Mouse (Mus musculus): Measurements from ENCODE around the gene Mbnl2. TPM values are rescaled to one million over a fixed set of nuclear protein-coding genes. Genes with fewer than 3 reads are reported as not detected.

Gene Mbnl2
- polyA plus RNA-seq, 1 experiment from 2014 or later: 28.9 TPM

DNA sequence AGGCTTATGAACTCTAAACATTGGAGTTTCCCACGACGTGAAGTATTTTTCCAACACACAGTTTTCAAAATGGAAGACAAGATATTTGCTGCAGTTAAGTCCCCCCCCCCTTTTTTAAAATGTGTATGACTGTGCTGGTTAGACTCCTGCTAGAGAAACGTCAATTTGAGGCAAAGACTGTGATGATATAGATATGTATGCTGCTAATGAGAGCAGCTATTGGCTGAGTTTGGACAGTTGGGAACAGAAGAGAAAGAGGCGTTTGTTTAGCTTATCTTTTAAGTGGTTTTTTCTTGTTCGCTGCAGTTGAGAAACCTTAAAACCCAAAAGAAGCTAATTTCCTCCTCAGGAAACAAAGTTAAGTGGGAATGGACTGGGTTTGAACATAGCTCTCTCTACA lies 106.7 kb downstream of the Mbnl2 start:
- Histone ChIP-seq H3K4me2 (no peak overlapping the region), H3K9me3 (replicated peaks) (no peaks in the 10 kb centered on the region), H3K9ac (replicated peaks) (no peak overlapping the region), H3K4me3 (replicated peaks) (no peak overlapping the region), H3K27me3 (replicated peaks) (no peaks in the 10 kb centered on the region), H3K36me3 (no peaks in the 10 kb centered on the region), H3K4me1 (peaks cover 7% of the 10 kb centered on the region; the same call in 1 of the 2 replicates), H3K27ac (replicated peaks) (no peak overlapping the region)
- ATAC-seq (ENCODE audit: low FRiP score): no peak
- 80% methylated on average over 5 of the region's 5 CpGs for WGBS

DNA sequence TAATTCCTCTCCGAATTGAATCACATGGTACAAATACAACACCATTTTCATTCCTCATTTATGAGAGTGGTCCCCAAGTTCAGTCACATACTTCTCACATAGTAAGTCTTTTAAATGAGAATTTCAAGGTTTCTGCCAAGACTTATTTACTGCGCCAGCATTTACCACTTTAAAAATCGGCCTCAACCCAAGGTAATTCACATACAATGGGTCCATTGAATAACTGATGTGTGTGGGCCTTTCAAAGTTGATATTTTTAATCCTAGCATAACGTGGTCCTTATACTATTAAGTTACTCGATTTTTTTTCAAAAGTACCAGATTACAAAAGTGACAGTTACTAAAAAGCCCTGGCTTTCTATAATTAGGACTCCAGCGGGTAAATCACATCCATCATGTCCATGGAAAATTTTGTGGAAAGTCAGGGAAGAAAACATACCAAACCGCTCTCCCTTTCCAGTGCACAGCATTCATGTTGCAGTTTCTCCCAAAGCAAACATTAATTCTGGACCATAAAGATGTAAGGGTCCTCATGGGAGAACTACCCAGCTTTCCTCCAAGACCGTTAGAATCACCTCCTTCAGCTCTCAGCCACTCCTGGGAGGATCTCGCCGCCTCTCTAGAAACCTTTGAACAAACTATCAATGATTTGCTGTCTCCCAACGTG lies 107.8 kb downstream of the Mbnl2 start:
- WGBS: 67% methylated on average over 11 of the region's 11 CpGs

DNA sequence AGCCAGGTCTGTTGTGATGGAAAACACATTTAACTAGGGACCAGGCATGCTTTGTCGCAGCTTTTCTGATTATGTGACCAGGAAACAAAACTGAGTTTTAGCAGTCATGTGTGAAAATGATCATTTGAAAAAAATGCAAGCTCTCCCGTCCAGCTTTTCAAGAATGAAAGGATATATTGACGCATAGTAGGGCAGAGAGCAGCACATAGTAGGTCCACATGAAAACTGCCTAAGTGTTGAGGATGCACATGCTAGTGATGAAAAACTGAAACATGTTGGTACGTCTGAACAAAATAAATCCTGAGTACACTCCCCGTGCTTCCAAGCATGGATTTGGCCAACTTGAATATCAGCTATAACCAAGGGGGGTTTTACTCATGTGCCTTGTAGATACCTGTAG lies 109.1 kb downstream of the Mbnl2 start:
- Histone ChIP-seq H3K9ac (replicated peaks) (no peak overlapping the region), H3K36me3 (no peaks in the 10 kb centered on the region), H3K4me3 (replicated peaks) (no peak overlapping the region), H3K4me1 (peaks cover 16% of the 10 kb centered on the region), H3K27ac (replicated peaks) (no peak overlapping the region), H3K4me2 (no peak overlapping the region), H3K27me3 (replicated peaks) (no peaks in the 10 kb centered on the region), H3K9me3 (replicated peaks) (no peaks in the 10 kb centered on the region)
- 97% methylated on average over 5 of the region's 5 CpGs for WGBS
- no peak for ATAC-seq (ENCODE audit: low FRiP score)

More for the DNA sequence above, 107.8 kb downstream of the Mbnl2 start:
- H3K4me3 ChIP-seq (replicated peaks): no peak overlapping the region
- H3K36me3 ChIP-seq: no peaks in the 10 kb centered on the region
- H3K9ac ChIP-seq (replicated peaks): no peak overlapping the region
- H3K4me1 ChIP-seq: peaks cover 7% of the 10 kb centered on the region; the same call in 1 of the 2 replicates
- no peak overlapping the region for H3K4me2 ChIP-seq
- no peak for ATAC-seq (ENCODE audit: low FRiP score)
- H3K9me3 ChIP-seq (replicated peaks): no peaks in the 10 kb centered on the region
- H3K27me3 ChIP-seq (replicated peaks): no peaks in the 10 kb centered on the region
- no peak overlapping the region for H3K27ac ChIP-seq (replicated peaks)

DNA sequence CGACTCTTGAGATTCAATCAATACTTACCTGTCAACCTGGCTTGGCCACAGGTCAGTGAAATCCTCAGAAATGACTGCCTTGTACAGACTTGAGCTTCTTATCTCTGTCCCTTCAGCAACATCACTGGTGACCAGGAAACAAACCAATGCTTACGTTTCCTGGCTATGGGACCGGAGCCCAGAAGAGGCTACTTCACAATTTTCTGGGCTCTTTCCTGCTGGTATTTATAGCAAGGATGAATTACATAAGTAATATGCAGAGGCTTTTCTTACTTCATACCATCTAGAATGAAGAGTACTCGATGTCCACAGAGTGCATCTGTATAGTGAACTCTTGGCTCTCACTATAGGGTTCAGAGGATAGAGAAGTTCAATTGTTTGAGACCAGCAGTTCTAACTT lies 111.8 kb downstream of the Mbnl2 start:
- Histone ChIP-seq H3K4me3 (replicated peaks) (no peak overlapping the region), H3K4me1 (peaks cover 14% of the 10 kb centered on the region), H3K9ac (replicated peaks) (no peak overlapping the region), H3K9me3 (replicated peaks) (no peaks in the 10 kb centered on the region), H3K36me3 (peaks cover 4% of the 10 kb centered on the region; the same call in 1 of the 2 replicates), H3K27ac (replicated peaks) (no peak overlapping the region), H3K27me3 (replicated peaks) (no peaks in the 10 kb centered on the region), H3K4me2 (no peak overlapping the region)
- 93% methylated on average over 4 of the region's 4 CpGs for WGBS
- ATAC-seq (ENCODE audit: low FRiP score): no peak

DNA sequence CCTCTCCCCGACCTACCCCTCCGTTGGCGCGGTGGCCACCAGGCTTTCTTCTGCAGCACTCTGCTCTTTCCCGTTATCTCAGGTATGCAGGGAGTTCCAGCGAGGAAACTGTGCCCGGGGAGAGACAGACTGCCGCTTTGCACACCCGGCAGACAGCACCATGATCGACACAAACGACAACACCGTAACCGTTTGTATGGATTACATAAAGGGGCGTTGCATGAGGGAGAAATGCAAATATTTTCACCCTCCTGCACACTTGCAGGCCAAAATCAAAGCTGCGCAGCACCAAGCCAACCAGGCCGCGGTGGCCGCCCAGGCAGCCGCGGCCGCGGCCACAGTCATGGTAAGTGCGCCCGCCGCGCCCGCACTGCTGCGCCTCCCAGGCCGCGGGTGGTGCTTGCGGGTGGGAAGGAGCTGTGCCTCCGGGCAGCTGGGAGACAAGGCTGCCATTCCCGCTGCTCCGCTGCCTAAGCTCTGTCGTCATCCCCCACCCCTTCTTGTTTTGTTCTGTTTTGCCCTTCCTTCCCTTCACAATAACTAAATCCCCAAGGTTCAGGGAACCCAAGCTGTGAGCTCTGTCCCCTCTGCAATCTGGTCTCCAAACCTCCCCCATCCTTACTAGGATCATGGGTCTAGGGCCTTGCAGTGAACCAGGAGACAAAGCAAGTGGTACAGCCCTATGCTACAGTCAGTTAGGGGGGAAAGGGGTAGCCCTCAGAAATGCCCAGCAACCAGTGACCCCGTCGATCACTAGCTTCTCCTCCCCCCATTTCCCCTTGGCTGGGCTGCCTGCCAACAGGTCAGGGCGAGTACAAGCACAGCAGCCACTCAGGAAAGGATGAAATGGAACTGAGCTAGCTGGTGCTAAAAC lies 113.6 kb downstream of the Mbnl2 start:
- Histone ChIP-seq H3K9me3 (replicated peaks) (no peaks in the 10 kb centered on the region), H3K9ac (replicated peaks) (peak overlapping the region; percentile 52), H3K4me2 (peak overlapping the region; percentile 64), H3K27ac (replicated peaks) (peak overlapping the region; percentile 63), H3K36me3 (peaks cover 4% of the 10 kb centered on the region; the same call in 1 of the 2 replicates), H3K27me3 (replicated peaks) (no peaks in the 10 kb centered on the region), H3K4me1 (peaks cover 10% of the 10 kb centered on the region), H3K4me3 (replicated peaks) (peak overlapping the region; percentile 39)
- 7% methylated on average over 34 of the region's 38 CpGs for WGBS
- ATAC-seq (ENCODE audit: low FRiP score): peak; percentile 78

DNA sequence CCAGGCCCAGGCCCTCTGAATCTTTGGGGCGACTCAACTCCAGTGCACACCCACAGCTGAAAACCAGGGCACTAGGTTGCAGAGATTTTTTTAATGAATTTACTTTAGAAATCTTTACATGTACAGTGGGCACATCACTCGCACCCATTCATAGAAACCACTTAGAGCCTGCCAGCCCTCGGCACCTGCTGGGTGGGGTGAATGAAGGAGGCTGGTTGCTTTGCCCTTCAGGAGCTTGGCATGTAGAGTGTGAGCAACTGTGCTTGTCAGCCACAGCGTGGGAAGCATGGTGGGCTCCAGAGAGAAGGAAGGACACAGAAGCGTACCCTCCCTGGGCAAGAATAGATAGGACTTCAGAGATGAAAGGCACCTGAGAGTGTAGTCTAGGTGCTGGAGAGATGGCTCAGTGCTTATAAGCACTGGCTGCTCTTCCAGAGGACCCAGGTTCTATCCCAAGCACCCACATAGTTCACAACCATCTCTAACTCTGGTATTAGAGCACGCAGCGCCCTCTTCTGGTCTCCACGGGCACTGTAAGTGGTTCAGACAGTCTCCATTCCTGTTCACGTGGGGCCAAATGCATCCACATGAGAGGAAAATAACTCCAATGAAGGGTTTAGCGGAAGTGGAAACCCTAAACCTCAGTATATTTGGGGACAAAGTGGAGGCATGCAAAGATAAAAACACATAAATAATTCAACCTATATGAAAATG lies 114.9 kb downstream of the Mbnl2 start:
- Histone ChIP-seq H3K36me3 (peaks cover 4% of the 10 kb centered on the region; the same call in 1 of the 2 replicates), H3K27ac (replicated peaks) (no peak overlapping the region), H3K27me3 (replicated peaks) (no peaks in the 10 kb centered on the region), H3K9me3 (replicated peaks) (no peaks in the 10 kb centered on the region), H3K4me2 (no peak overlapping the region), H3K4me1 (peaks cover 10% of the 10 kb centered on the region), H3K9ac (replicated peaks) (no peak overlapping the region), H3K4me3 (replicated peaks) (no peak overlapping the region)
- ATAC-seq (ENCODE audit: low FRiP score): no peak
- 95% methylated on average over 10 of the region's 10 CpGs for WGBS

DNA sequence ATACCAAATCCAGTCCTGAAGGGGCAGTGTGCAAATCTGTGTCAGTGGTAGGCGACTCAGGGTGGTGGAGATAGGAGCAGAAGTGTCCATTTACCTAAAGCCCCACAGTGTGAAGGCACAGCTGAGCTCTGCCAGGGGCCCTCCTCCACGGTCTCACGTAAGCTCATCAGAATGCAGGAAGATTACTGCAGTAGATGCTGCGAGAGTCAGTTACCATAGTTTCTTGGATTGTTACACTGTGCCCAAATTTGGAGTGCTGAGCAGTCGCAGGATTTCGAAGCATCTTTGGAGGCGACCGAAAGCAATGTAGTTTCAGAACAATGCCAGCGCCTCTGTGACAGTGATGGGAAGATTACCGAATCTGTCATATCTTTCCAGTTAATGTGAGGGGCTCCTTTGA lies 116.2 kb downstream of the Mbnl2 start:
- no peak for ATAC-seq (ENCODE audit: low FRiP score)
- 83% methylated on average over 10 of the region's 10 CpGs for WGBS
- Histone ChIP-seq H3K4me3 (replicated peaks) (no peak overlapping the region), H3K4me1 (peaks cover 10% of the 10 kb centered on the region), H3K9ac (replicated peaks) (no peak overlapping the region), H3K27me3 (replicated peaks) (no peaks in the 10 kb centered on the region), H3K27ac (replicated peaks) (no peak overlapping the region), H3K4me2 (no peak overlapping the region), H3K9me3 (replicated peaks) (no peaks in the 10 kb centered on the region), H3K36me3 (peaks cover 4% of the 10 kb centered on the region; the same call in 1 of the 2 replicates)

DNA sequence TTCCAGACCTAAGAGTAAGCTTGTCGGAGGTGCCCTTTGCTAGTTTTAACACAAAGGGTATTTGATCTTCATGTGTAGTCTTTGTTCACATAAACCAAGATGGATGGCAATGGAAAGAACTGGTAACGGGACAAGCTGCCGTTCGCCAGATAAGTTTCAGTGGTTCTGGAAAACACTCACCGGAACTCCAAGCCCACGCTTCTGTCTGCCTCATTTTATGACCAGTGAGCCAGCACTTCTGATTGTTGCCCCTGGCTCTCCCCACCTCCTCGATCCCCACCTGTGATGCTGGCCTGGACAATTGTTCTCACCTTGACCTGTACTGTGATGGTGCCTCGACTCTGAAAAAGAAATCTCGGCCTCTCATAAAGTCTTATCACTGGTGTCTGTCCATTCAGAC lies 117.0 kb downstream of the Mbnl2 start:
- Histone ChIP-seq H3K4me1 (peaks cover 10% of the 10 kb centered on the region), H3K4me3 (replicated peaks) (no peak overlapping the region), H3K4me2 (no peak overlapping the region), H3K36me3 (peaks cover 4% of the 10 kb centered on the region; the same call in 1 of the 2 replicates), H3K9me3 (replicated peaks) (no peaks in the 10 kb centered on the region), H3K27ac (replicated peaks) (no peak overlapping the region), H3K27me3 (replicated peaks) (no peaks in the 10 kb centered on the region), H3K9ac (replicated peaks) (no peak overlapping the region)
- 89% methylated on average over 9 of the region's 9 CpGs for WGBS
- no peak for ATAC-seq (ENCODE audit: low FRiP score)

DNA sequence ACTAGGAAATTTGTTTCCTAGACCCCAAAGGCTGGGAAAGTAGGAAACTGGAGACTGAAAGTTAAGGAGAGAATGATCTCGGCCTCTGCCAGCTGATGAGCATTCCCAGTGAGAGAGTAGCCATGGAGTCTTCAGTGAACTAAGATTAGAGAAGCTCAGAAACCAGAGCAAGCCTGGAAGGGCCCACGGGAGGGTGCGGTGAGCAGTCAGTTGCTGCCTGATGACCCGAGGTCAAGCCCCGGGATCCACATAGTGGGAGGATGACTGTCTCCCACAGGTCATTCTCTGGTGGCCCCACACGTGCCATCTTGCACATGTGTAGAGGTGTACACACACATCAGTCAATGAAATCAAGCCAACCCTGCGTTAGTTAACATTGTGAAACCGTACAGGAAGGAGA lies 118.0 kb downstream of the Mbnl2 start:
- Histone ChIP-seq H3K27me3 (replicated peaks) (no peaks in the 10 kb centered on the region), H3K9me3 (replicated peaks) (no peaks in the 10 kb centered on the region), H3K4me1 (peaks cover 13% of the 10 kb centered on the region), H3K9ac (replicated peaks) (no peak overlapping the region), H3K4me2 (no peak overlapping the region), H3K36me3 (peaks cover 4% of the 10 kb centered on the region; the same call in 1 of the 2 replicates), H3K27ac (replicated peaks) (no peak overlapping the region), H3K4me3 (replicated peaks) (no peak overlapping the region)
- 90% methylated on average over 8 of the region's 8 CpGs for WGBS
- no peak for ATAC-seq (ENCODE audit: low FRiP score)

DNA sequence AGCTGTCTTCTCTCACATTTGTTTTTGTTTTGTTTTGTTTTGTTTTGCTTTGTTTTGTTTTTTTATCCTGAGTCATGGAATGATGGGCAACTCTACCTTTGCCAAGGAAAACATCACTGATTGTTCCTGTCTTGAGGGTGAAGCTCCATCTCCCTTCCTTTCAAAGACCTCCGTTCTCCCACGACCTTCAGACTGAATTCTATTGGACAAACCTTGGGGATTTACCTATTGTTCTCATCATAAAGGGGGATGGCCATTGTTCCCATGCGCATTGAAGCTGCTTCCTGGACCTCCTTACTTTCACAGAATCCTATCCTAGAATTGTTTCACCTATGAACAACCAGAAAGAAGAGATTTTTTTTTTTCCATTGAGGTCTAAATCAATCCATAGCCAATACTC lies 118.7 kb downstream of the Mbnl2 start:
- H3K27me3 ChIP-seq (replicated peaks): no peaks in the 10 kb centered on the region
- H3K4me3 ChIP-seq (replicated peaks): no peak overlapping the region
- no peak overlapping the region for H3K9ac ChIP-seq (replicated peaks)
- H3K27ac ChIP-seq (replicated peaks): no peak overlapping the region
- no peak overlapping the region for H3K4me2 ChIP-seq
- no peaks in the 10 kb centered on the region for H3K9me3 ChIP-seq (replicated peaks)
- no peak for ATAC-seq (ENCODE audit: low FRiP score)
- 70% methylated on average over 3 of the region's 3 CpGs for WGBS
- H3K4me1 ChIP-seq: peaks cover 7% of the 10 kb centered on the region
- H3K36me3 ChIP-seq: peaks cover 4% of the 10 kb centered on the region; the same call in 1 of the 2 replicates

DNA sequence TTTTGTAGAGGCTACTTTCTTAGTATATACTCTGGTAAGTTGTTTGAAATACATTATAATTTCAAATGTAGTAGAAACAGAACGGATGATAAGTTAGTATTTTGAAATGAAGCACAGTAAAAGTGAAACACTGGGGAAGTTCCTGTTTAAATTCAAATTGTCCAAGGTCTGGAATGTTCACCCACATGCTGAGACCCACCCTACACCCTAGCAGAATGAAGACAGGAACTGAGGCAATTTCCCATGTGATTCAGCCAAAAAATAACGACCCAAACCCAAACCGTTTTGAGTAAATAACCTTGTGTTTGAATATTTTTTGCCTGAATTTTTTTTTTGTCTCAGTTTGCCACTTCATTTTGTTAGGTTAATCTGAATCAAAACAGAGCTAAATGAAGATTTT lies 119.4 kb downstream of the Mbnl2 start:
- no peak overlapping the region for H3K4me3 ChIP-seq (replicated peaks)
- H3K27me3 ChIP-seq (replicated peaks): no peaks in the 10 kb centered on the region
- H3K9ac ChIP-seq (replicated peaks): no peak overlapping the region
- no peak for ATAC-seq (ENCODE audit: low FRiP score)
- no peaks in the 10 kb centered on the region for H3K9me3 ChIP-seq (replicated peaks)
- H3K4me1 ChIP-seq: 0 out of 2 replicates have a peak, but pooled peaks cover 3% of the 10 kb centered on the region
- 84% methylated on average over 3 of the region's 3 CpGs for WGBS
- H3K4me2 ChIP-seq: no peak overlapping the region
- no peak overlapping the region for H3K27ac ChIP-seq (replicated peaks)
- H3K36me3 ChIP-seq: peaks cover 3% of the 10 kb centered on the region; the same call in 1 of the 2 replicates
